Mouse (Mus musculus): ENCODE results near the gene Tk2. TPM values are rescaled to one million over a fixed set of nuclear protein-coding genes. Genes with fewer than 3 reads are reported as not detected.
"Not testable (repeated sequence)": the region's sequence is repeated elsewhere in the genome, so short reads cannot be mapped to it uniquely, and the experiment has no call there.

Gene Tk2
- polyA plus RNA-seq (2015; fragmentation: Nextera tagmentation; extraction: Ambion mirVana), result 46.3 and 51.5 TPM in 2 replicates

- H3K27ac ChIP-seq (ENCODE audit: low read length), result peak within 1 kb of the TSS; percentile 72
- H3K27me3 ChIP-seq (ENCODE audit: control insufficient read depth, insufficient read depth, low read depth, low read length), result no peaks in the 10 kb centered on the region
- H3K4me3 ChIP-seq (ENCODE audit: low read depth, low read length), result peak within 1 kb of the TSS; percentile 98
- peak; percentile 93 for ATAC-seq
- WGBS, result under 1% methylated on average over 28 of the region's 28 CpGs
- peaks cover 24% of the 10 kb centered on the region for H3K4me1 ChIP-seq (ENCODE audit: control insufficient read depth, insufficient read depth, low read length)
- no peaks in the 10 kb centered on the region for H3K9me3 ChIP-seq (replicated peaks; ENCODE audit: control insufficient read depth, low read length, poor library complexity, severe bottlenecking)
- peak within 1 kb of the TSS; percentile 91 for H3K9ac ChIP-seq (ENCODE audit: low read depth, low read length)
- peak within 1 kb of the TSS; percentile 93 for H3K4me2 ChIP-seq (ENCODE audit: low read length)
- peaks cover 3% of the 10 kb centered on the region; the same call in 1 of the 2 replicates for H3K36me3 ChIP-seq (ENCODE audit: control insufficient read depth, insufficient read depth, low read length)
These were observed at the start of gene Tk2 for GRCm38 (mm10) chr8:104248276-104248675. Gene Tk2 (minus strand): TSS chr8:104248558.

- 92% methylated on average over 1 of the region's 1 CpGs for WGBS
- ATAC-seq, result no peak
- Histone ChIP-seq H3K4me2 (ENCODE audit: low read length) (no peak overlapping the region), H3K4me3 (ENCODE audit: low read depth, low read length) (no peak overlapping the region), H3K9ac (ENCODE audit: low read depth, low read length) (no peak overlapping the region), H3K9me3 (replicated peaks; ENCODE audit: control insufficient read depth, low read length, poor library complexity, severe bottlenecking) (no peaks in the 10 kb centered on the region), H3K27ac (ENCODE audit: low read length) (no peak overlapping the region), H3K4me1 (ENCODE audit: control insufficient read depth, insufficient read depth, low read length) (no peaks in the 10 kb centered on the region), H3K27me3 (ENCODE audit: control insufficient read depth, insufficient read depth, low read depth, low read length) (no peaks in the 10 kb centered on the region), H3K36me3 (ENCODE audit: control insufficient read depth, insufficient read depth, low read length) (no peaks in the 10 kb centered on the region)
These were observed 46.0 kb upstream of the Tk2 start for GRCm38 (mm10) chr8:104294396-104294795.

GRCm38 (mm10) chr8:104293081-104293480 is 44.7 kb upstream of the Tk2 start, which contains the start of gene Cmtm2a:
Gene Cmtm2a (minus strand): TSS chr8:104293181.
- WGBS, result 95% methylated on average over 11 of the region's 12 CpGs
- not testable (repeated sequence) for H3K4me2 ChIP-seq (ENCODE audit: low read length); H3K27ac ChIP-seq (ENCODE audit: low read length); H3K9me3 ChIP-seq (replicated peaks; ENCODE audit: control insufficient read depth, low read length, poor library complexity, severe bottlenecking); H3K4me1 ChIP-seq (ENCODE audit: control insufficient read depth, insufficient read depth, low read length); H3K4me3 ChIP-seq (ENCODE audit: low read depth, low read length); H3K36me3 ChIP-seq (ENCODE audit: control insufficient read depth, insufficient read depth, low read length); H3K9ac ChIP-seq (ENCODE audit: low read depth, low read length); ATAC-seq; H3K27me3 ChIP-seq (ENCODE audit: control insufficient read depth, insufficient read depth, low read depth, low read length)

GRCm38 (mm10) chr8:104268937-104269440 is 20.6 kb upstream of the Tk2 start:
- Histone ChIP-seq H3K27ac (ENCODE audit: low read length) (no peak overlapping the region), H3K36me3 (ENCODE audit: control insufficient read depth, insufficient read depth, low read length) (0 out of 2 replicates have a peak, but pooled peaks cover 2% of the 10 kb centered on the region), H3K4me1 (ENCODE audit: control insufficient read depth, insufficient read depth, low read length) (no peaks in the 10 kb centered on the region), H3K27me3 (ENCODE audit: control insufficient read depth, insufficient read depth, low read depth, low read length) (no peaks in the 10 kb centered on the region), H3K9ac (ENCODE audit: low read depth, low read length) (no peak overlapping the region), H3K4me3 (ENCODE audit: low read depth, low read length) (no peak overlapping the region), H3K9me3 (replicated peaks; ENCODE audit: control insufficient read depth, low read length, poor library complexity, severe bottlenecking) (no peaks in the 10 kb centered on the region), H3K4me2 (ENCODE audit: low read length) (no peak overlapping the region)
- ATAC-seq, result no peak
- WGBS, result 89% methylated on average over 6 of the region's 6 CpGs

- no peak overlapping the region for H3K27ac ChIP-seq (ENCODE audit: low read length)
- H3K9me3 ChIP-seq (replicated peaks; ENCODE audit: control insufficient read depth, low read length, poor library complexity, severe bottlenecking), result no peaks in the 10 kb centered on the region
- no peak overlapping the region for H3K4me3 ChIP-seq (ENCODE audit: low read depth, low read length)
- no peak overlapping the region for H3K9ac ChIP-seq (ENCODE audit: low read depth, low read length)
- no peak overlapping the region for H3K4me2 ChIP-seq (ENCODE audit: low read length)
- H3K27me3 ChIP-seq (ENCODE audit: control insufficient read depth, insufficient read depth, low read depth, low read length), result no peaks in the 10 kb centered on the region
- ATAC-seq, result no peak
- peaks cover 5% of the 10 kb centered on the region; the same call in 1 of the 2 replicates for H3K36me3 ChIP-seq (ENCODE audit: control insufficient read depth, insufficient read depth, low read length)
- no peaks in the 10 kb centered on the region for H3K4me1 ChIP-seq (ENCODE audit: control insufficient read depth, insufficient read depth, low read length)
These were observed 20.0 kb upstream of the Tk2 start for GRCm38 (mm10) chr8:104268368-104268767.

GRCm38 (mm10) chr8:104264271-104264935 is 16.0 kb upstream of the Tk2 start:
- H3K36me3 ChIP-seq (ENCODE audit: control insufficient read depth, insufficient read depth, low read length); H3K9ac ChIP-seq (ENCODE audit: low read depth, low read length); H3K4me3 ChIP-seq (ENCODE audit: low read depth, low read length); ATAC-seq; H3K9me3 ChIP-seq (replicated peaks; ENCODE audit: control insufficient read depth, low read length, poor library complexity, severe bottlenecking); H3K4me2 ChIP-seq (ENCODE audit: low read length); H3K27me3 ChIP-seq (ENCODE audit: control insufficient read depth, insufficient read depth, low read depth, low read length); H3K4me1 ChIP-seq (ENCODE audit: control insufficient read depth, insufficient read depth, low read length); H3K27ac ChIP-seq (ENCODE audit: low read length): not testable (repeated sequence)
- WGBS, result 98% methylated on average over 22 of the region's 22 CpGs

GRCm38 (mm10) chr8:104261802-104262201 is 13.4 kb upstream of the Tk2 start:
- not testable (repeated sequence) for H3K9me3 ChIP-seq (replicated peaks; ENCODE audit: control insufficient read depth, low read length, poor library complexity, severe bottlenecking); H3K9ac ChIP-seq (ENCODE audit: low read depth, low read length); H3K4me3 ChIP-seq (ENCODE audit: low read depth, low read length); H3K4me2 ChIP-seq (ENCODE audit: low read length); H3K4me1 ChIP-seq (ENCODE audit: control insufficient read depth, insufficient read depth, low read length); H3K27me3 ChIP-seq (ENCODE audit: control insufficient read depth, insufficient read depth, low read depth, low read length); H3K27ac ChIP-seq (ENCODE audit: low read length); ATAC-seq
- peaks cover 26% of the 10 kb centered on the region for H3K36me3 ChIP-seq (ENCODE audit: control insufficient read depth, insufficient read depth, low read length)
- WGBS, result 96% methylated on average over 5 of the region's 5 CpGs

GRCm38 (mm10) chr8:104253016-104253415 is 4.7 kb upstream of the Tk2 start:
- peaks cover 7% of the 10 kb centered on the region for H3K36me3 ChIP-seq (ENCODE audit: control insufficient read depth, insufficient read depth, low read length)
- H3K4me3 ChIP-seq (ENCODE audit: low read depth, low read length), result no peak overlapping the region
- no peak overlapping the region for H3K4me2 ChIP-seq (ENCODE audit: low read length)
- no peak overlapping the region for H3K27ac ChIP-seq (ENCODE audit: low read length)
- 90% methylated on average over 3 of the region's 3 CpGs for WGBS
- H3K9ac ChIP-seq (ENCODE audit: low read depth, low read length), result no peak overlapping the region
- peaks cover 2% of the 10 kb centered on the region; the same call in 1 of the 2 replicates for H3K9me3 ChIP-seq (replicated peaks; ENCODE audit: control insufficient read depth, low read length, poor library complexity, severe bottlenecking)
- H3K4me1 ChIP-seq (ENCODE audit: control insufficient read depth, insufficient read depth, low read length), result peaks cover 11% of the 10 kb centered on the region
- no peak for ATAC-seq
- H3K27me3 ChIP-seq (ENCODE audit: control insufficient read depth, insufficient read depth, low read depth, low read length), result no peaks in the 10 kb centered on the region

GRCm38 (mm10) chr8:104251461-104251860 is 3.1 kb upstream of the Tk2 start:
- Histone ChIP-seq H3K36me3 (ENCODE audit: control insufficient read depth, insufficient read depth, low read length) (no peaks in the 10 kb centered on the region), H3K9ac (ENCODE audit: low read depth, low read length) (no peak overlapping the region; the same call in 1 of the 2 replicates), H3K4me3 (ENCODE audit: low read depth, low read length) (peak overlapping the region; percentile 72), H3K27me3 (ENCODE audit: control insufficient read depth, insufficient read depth, low read depth, low read length) (no peaks in the 10 kb centered on the region), H3K4me1 (ENCODE audit: control insufficient read depth, insufficient read depth, low read length) (peaks cover 24% of the 10 kb centered on the region), H3K9me3 (replicated peaks; ENCODE audit: control insufficient read depth, low read length, poor library complexity, severe bottlenecking) (no peaks in the 10 kb centered on the region), H3K27ac (ENCODE audit: low read length) (no peak overlapping the region), H3K4me2 (ENCODE audit: low read length) (peak overlapping the region; percentile 75)
- 1% methylated on average over 7 of the region's 7 CpGs for WGBS
- ATAC-seq, result 0 out of 2 replicates have a peak, but pooled peaks have one; percentile 0
